Mouse (Mus musculus): ENCODE results near the gene Hypk.
"Not testable (repeated sequence)": the region's sequence is repeated elsewhere in the genome, so short reads cannot be mapped to it uniquely, and the experiment has no call there.

The Hypk gene

GRCm38 (mm10) chr2:121448739-121449535 is 4.2 kb upstream of the Hypk start, which contains the start of gene Serf2:
Serf2 (plus strand) TSS chr2:121449195.
- peak; percentile 100 for DNase-seq

DNA sequence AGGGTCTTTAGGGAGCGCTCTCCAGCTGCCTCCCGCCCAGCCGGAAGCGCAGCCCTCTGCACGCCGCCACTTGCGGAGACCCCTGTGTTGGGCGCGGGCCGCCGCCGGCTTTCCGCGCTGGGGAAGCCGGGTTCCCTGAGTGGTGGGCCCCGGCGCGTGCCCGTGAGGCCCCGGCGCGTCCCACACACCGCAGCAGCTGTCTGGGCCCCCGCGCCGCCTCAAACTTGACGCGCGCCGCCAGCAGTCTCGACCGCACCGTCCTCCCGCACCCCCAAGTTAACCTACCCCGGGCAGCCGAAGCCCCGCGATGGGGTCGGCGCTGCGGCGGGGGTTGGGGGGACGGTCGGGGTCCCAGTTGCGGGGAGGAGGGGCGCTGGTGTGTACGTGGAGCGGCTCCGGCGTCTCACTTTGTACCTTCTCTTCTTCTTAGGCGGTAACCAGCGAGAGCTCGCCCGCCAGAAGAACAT is 3.5 kb upstream of the Hypk start:
- DNase-seq = no peak

DNA sequence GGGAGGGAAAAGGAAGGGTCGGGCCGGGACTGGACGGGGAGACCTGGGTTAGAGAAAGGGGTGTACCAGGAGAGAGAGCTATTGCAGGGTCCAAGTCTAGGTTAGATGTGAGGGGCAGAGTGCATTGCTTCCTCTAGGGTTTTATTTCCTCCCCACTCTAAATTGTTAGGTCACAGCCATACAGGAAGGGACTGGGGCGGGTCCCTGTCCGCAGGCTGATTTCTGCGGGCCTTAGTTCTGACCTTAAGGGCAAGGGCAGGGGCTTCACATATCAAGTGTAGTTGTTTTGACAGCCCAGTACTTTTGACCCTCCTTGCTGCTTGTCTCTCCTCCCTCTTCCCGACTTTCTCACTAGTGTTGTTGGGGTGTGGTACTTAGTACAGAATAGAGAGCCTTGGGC is 3.0 kb upstream of the Hypk start:
- no peak for DNase-seq

- no peak for DNase-seq
Observed at GRCm38 (mm10) chr2:121452361-121452760, 729 bp upstream of the Hypk start.

GRCm38 (mm10) chr2:121453917-121454316 is 827 bp downstream of the Hypk start:
- no peak for DNase-seq

DNA sequence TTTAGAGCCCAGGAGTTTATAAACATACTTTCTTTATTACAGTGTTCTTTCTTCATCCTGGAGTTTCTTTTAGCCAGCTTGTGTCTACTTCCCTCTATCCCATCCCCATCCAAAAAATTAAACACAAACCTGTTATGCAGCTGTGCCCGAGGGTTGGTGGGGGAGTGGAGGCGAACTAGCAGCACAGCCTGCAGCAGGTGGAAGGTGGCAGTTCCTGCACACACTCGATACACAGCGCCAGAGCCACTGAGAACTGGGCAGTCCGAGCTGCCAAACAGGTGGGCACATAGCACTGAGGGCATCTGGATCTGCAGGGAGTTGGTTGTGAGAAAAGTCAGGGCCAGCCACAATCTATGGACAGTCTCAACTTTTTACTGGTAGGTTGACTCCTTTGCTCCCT is 2.4 kb downstream of the Hypk start:
- no peak for DNase-seq

GRCm38 (mm10) chr2:121456692-121457642 is 3.9 kb downstream of the Hypk start, which contains the start of gene Serinc4:
Serinc4 (minus strand) TSS chr2:121456781.
- peak; percentile 86 for DNase-seq

- DNase-seq = no peak
Observed at GRCm38 (mm10) chr2:121460071-121460470, 7.0 kb downstream of the Hypk start.

GRCm38 (mm10) chr2:121468982-121469381 is 15.9 kb downstream of the Hypk start:
- not testable (repeated sequence) for DNase-seq

DNA sequence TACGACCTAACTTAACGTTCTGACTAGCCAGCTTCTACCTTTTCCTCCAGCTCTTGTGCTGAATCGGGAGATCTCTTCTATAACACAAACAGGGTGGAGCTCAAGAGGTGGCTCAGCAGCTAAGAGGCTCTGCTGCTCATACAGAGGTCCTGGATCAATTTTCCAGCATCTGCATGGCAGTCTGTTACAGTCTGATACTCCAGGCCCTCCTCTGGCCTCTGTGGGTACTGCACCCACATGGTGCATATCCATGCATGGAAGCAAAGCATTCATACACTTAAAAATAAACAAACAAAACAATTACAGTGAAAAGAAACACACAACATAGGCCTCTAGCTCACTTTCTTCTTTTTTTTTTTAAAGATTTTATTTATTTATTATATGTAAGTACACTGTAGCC is 19.7 kb downstream of the Hypk start:
- DNase-seq = not testable (repeated sequence)

GRCm38 (mm10) chr2:121473301-121474179 is 20.4 kb downstream of the Hypk start, which contains the start of gene Mfap1b:
Mfap1b (minus strand) TSS chr2:121474067.
- peak; percentile 81 for DNase-seq

- DNase-seq = no peak
Observed at GRCm38 (mm10) chr2:121474180-121474535, 21.1 kb downstream of the Hypk start.

- DNase-seq = not testable (repeated sequence)
Observed at GRCm38 (mm10) chr2:121475306-121475705, 22.2 kb downstream of the Hypk start.

DNA sequence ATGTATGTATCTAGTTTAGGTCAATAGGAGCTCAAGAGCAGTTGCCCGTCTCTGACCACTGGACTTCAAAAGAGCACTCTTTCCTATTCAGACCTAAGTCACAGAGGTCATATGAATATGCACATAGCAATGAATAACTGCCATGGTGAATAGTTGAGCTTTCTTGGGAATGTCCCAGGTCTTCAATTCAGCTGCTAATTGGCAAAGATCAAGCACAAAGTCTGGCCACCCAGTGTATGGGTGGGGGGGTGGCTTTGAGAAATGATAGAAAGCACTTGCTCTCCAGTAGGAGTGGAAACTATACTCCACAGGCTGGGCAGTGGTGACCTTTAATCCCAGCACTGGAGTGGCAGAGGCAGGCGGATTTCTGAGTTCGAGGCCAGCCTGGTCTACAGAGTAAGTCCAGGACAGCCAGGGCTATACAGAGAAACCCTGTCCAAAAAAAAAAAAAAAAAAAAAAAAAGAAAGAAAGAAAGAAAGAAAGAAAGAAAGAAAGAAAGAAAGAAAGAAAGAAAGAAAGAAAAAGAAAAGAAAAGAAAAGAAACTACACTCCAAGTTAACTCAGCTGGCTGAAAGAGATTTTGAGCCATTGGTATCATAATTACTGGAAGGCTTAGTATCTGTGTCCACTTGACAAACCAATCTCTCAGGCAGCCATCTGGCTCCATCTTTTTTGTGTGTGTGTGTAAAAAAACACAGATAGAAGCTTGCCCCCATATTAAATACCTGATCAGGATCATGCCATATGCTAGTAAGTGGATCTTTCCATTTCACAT is 24.6 kb downstream of the Hypk start:
- DNase-seq = no peak

GRCm38 (mm10) chr2:121480498-121480897 is 27.4 kb downstream of the Hypk start:
- DNase-seq = no peak

DNA sequence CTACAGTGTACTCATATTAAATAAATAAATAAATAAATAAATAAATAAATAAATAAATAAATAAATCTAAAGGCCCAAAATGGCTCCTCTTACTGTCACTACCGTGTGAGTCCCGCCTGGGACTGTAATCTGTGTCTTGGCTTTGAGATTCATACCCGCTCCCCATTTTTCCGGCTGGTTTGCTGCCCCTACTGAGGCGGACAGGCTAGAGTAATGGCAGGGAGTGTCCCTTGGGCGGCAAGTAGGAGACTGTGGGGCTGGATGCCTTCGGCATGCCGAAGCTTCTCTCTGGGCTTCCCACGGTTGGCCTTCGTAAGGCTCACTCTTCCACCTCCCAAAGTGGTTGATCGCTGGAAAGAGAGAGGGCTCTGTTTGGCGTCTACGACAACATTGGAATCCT is 27.8 kb downstream of the Hypk start:
- DNase-seq = not testable (repeated sequence)

DNA sequence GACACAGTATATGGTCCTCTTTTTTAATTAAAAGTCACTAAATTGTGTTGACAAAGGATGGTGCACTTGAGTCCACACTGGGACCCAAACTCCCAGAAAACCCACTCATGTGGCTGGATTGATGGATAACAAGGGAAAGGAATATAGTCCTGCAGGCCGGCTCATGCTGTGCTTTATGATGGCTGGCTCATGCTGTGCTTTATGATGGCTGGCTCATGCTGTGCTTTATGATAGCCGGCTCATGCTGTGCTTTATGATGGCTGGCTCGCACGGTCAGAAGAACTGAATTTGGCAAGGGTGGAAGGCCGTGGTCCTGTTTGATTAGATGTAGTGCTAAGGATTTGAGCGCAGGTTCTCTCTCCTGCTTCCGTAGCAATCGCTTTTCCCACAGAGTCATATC is 30.5 kb downstream of the Hypk start:
- DNase-seq = no peak

- DNase-seq = not testable (repeated sequence)
Observed at GRCm38 (mm10) chr2:121484403-121484802, 31.3 kb downstream of the Hypk start.

DNA sequence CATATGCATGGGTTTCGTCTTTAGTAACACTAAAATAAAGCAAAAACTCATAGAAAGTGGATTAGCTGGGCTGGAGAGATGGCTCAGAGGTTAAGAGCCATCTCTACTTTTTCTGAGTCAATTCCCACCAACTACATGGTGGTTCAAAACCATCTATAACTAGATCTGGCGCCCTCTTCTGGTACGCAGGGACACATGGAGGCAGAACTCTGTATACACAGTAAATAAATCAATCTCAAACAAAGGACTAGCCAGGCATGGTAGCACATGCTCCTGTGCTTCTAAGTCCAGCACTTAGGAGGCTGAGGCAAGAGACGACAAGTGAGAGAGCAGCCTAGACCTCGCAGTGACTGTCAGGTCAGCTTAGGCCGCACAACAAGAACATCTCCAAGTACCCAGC is 48.5 kb downstream of the Hypk start:
- not testable (repeated sequence) for DNase-seq

- peak; percentile 85 for DNase-seq
Observed at GRCm38 (mm10) chr2:121505942-121506882, 53.1 kb downstream of the Hypk start, which contains the start of the genes Mfap1a and Wdr76. Mfap1a (minus strand) TSS chr2:121506665. Wdr76 (plus strand) TSS chr2:121506723.

Measured in kidney, adult 11 months (tissue).